Mouse (Mus musculus) adrenal gland, postnatal 25 days (tissue): Measurements from ENCODE around the gene Gm10139. TPM values are rescaled to one million over a fixed set of nuclear protein-coding genes. Genes with fewer than 3 reads are reported as not detected.
"Not testable (repeated sequence)": the region's sequence is repeated elsewhere in the genome, so short reads cannot be mapped to it uniquely, and the experiment has no call there.

Source experiments
- DNase-seq: peaks from one replicate; pipeline ENCODE4 v3.0.0; 2021; ENCODE audit warnings: mixed read lengths
- long read RNA-seq: library from polyadenylated mRNA; stranded (forward); transcript quantifications from one replicate; pipeline ENCODE4 v2.0.0, GENCODE M21; 2021
- total RNA-seq: library from RNA; stranded (reverse); gene quantifications from 2 replicates; pipeline ENCODE4 v1.2.3, GENCODE M21; 2021

The Gm10139 gene
- total RNA-seq, result not detected in 2 replicates
- long read RNA-seq, result 0 reads

- DNase-seq, result not testable (repeated sequence)
These were observed at the start of gene Gm10139 for GRCm38 (mm10) chr13:65512378-65512777. Gene Gm10139 (plus strand): TSS chr13:65512678.

GRCm38 (mm10) chr13:65557636-65558035, 45.2 kb downstream of the Gm10139 start:
- DNase-seq, result not testable (repeated sequence)

Other genes with a start within 250 kb of the Gm10139 start
- gene Zfp369, start 233.9 kb upstream of the Gm10139 start, total RNA-seq, result 32.0 and 32.4 TPM in 2 replicates